Mouse (Mus musculus) thymus, adult 2 months (tissue): ENCODE data around the gene Csnk1e. TPM values are rescaled to one million over a fixed set of nuclear protein-coding genes. Genes with fewer than 3 reads are reported as not detected.

Source experiments
- DNase-seq: peaks from one replicate; pipeline ENCODE4 v3.0.0; 2021
- H3K27ac ChIP-seq: fragments of 200-500 bp; 2 replicates; pipeline ENCODE4 v1.5.1; 2012; ENCODE audit warnings: low read length, control low read depth; ENCODE audit not compliant: control insufficient read depth, insufficient read depth
- H3K27me3 ChIP-seq: fragments of 200-500 bp; 2 replicates; pipeline ENCODE4 v1.6.1; 2012; ENCODE audit warnings: mild to moderate bottlenecking, low read length, moderate library complexity, mixed read lengths; ENCODE audit not compliant: control insufficient read depth, insufficient read depth
- H3K36me3 ChIP-seq: fragments of 200-500 bp; 2 replicates; pipeline ENCODE4 v1.6.1; 2012; ENCODE audit warnings: mild to moderate bottlenecking, low read length, moderate library complexity; ENCODE audit not compliant: control insufficient read depth, insufficient read depth
- H3K4me1 ChIP-seq: fragments of 200-500 bp; replicated peaks from 2 replicates; pipeline ENCODE4 v1.6.1; 2012; ENCODE audit warnings: low read length; ENCODE audit not compliant: control insufficient read depth, insufficient read depth
- H3K4me3 ChIP-seq: fragments of 200-500 bp; 2 replicates; pipeline ENCODE4 v1.5.1; 2012; ENCODE audit warnings: mild to moderate bottlenecking, low read length, control low read depth, moderate library complexity; ENCODE audit not compliant: control insufficient read depth, insufficient read depth
- CTCF ChIP-seq: fragments of 200-500 bp; IDR thresholded peaks from 2 replicates; pipeline ENCODE4 v1.5.1; 2012; ENCODE audit warnings: mild to moderate bottlenecking, control low read depth, low read length, moderate library complexity, borderline replicate concordance; ENCODE audit not compliant: control insufficient read depth, poor library complexity, insufficient read depth; ENCODE audit errors: extremely low read depth
- POLR2A ChIP-seq: fragments of 200-500 bp; IDR thresholded peaks from 2 replicates; pipeline ENCODE4 v1.6.1; 2012; ENCODE audit warnings: mild to moderate bottlenecking, low read length, control low read depth, moderate library complexity; ENCODE audit not compliant: control insufficient read depth, poor library complexity, insufficient read depth; ENCODE audit errors: extremely low read depth
- whole genome bisulfite sequencing: fragments of 180-500 bp; shearing (Covaris S2); methylation state at CpG from one replicate; pipeline ENCODE4 v1.1.7; 2018; 5-methylcytosine and 5-hydroxymethylcytosine counted together
- polyA plus RNA-seq: library from polyadenylated mRNA; depleted of rRNA; stranded (reverse); fragments of >200 nt; gene quantifications from 2 replicates; pipeline ENCODE4 v1.2.3, GENCODE M21; 2012

The Csnk1e gene
- polyA plus RNA-seq, 1 experiment, result 155 TPM

DNA sequence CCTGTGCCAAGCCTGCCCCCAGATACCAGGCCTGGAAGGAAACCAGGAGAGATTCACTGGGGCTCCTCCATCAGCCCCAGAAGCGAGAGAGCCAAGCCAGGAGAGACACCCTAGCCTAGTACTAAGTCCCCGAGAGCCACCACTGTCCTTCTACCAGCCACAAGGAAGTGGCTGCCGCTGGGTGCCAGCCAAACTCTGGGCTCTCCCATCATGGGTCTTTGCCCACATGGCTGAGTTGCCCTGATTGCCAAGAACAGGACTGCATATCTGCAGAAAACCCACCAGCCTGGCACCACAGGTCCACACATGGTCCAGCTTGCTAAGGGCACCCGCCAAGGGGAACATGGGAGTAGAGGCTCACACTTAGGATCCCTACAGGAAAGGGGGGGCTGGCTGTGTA, 15.1 kb downstream of the Csnk1e start:
- 35% methylated on average over 4 of the region's 4 CpGs for WGBS
- peaks cover 34% of the 10 kb centered on the region for H3K4me1 ChIP-seq
- no peak for TF ChIP-seq POLR2A
- no peak for TF ChIP-seq CTCF
- no peaks in the 10 kb centered on the region for H3K27me3 ChIP-seq
- DNase-seq, result no peak
- H3K27ac ChIP-seq, result no peak overlapping the region
- peaks cover 7% of the 10 kb centered on the region; the same call in 1 of the 2 replicates for H3K36me3 ChIP-seq
- peak overlapping the region; percentile 11; the same call in 1 of the 2 replicates for H3K4me3 ChIP-seq

DNA sequence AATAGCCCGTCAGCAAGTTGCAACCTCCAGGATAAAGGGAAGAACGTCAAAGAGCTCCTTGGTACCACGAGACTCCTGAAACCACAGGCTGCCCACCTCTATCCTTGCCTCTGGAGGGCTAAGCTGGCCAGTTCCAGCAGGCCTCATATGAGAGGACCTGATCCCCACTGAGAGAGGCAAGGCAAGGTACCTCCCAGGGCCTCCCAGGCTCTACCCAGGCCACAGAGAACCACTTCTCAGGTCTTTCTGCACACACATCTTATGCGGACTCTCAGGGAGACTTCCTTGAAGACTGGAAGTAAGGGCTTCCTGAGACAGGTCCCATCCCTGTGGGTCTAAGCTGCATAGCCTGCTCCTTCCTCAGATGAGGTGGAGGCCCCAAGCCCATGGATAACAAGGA, 16.0 kb downstream of the Csnk1e start:
- H3K36me3 ChIP-seq, result peaks cover 15% of the 10 kb centered on the region
- TF ChIP-seq CTCF (no peak), POLR2A (no peak)
- no peak for DNase-seq
- peaks cover 34% of the 10 kb centered on the region for H3K4me1 ChIP-seq
- no peak overlapping the region for H3K27ac ChIP-seq
- H3K27me3 ChIP-seq, result no peaks in the 10 kb centered on the region
- H3K4me3 ChIP-seq, result no peak overlapping the region
- 93% methylated on average over 4 of the region's 4 CpGs for WGBS

DNA sequence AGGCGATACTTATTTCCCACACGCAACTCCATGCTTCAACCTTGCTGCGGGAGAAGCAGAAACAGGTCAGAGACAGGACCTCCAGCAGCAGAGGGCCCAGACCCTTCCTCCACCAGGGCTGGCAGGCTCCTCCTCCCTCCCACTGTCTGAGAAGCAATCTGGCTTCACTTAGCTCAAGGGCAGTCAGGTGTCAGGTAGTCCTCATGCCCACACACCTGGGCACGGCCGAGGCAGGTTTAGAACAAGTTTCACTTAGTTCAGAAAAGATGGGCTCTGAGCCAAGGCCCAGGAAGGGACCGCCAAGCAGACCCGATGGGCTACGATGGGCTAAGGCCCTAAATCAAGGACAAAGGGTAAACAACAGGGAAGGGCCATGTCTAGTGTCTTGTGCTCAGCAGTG, 16.6 kb downstream of the Csnk1e start:
- TF ChIP-seq POLR2A (no peak), CTCF (no peak)
- 94% methylated on average over 8 of the region's 8 CpGs for WGBS
- Histone ChIP-seq H3K27ac (no peak overlapping the region), H3K4me3 (no peak overlapping the region), H3K36me3 (peaks cover 17% of the 10 kb centered on the region), H3K27me3 (no peaks in the 10 kb centered on the region), H3K4me1 (peaks cover 35% of the 10 kb centered on the region)
- DNase-seq, result no peak

DNA sequence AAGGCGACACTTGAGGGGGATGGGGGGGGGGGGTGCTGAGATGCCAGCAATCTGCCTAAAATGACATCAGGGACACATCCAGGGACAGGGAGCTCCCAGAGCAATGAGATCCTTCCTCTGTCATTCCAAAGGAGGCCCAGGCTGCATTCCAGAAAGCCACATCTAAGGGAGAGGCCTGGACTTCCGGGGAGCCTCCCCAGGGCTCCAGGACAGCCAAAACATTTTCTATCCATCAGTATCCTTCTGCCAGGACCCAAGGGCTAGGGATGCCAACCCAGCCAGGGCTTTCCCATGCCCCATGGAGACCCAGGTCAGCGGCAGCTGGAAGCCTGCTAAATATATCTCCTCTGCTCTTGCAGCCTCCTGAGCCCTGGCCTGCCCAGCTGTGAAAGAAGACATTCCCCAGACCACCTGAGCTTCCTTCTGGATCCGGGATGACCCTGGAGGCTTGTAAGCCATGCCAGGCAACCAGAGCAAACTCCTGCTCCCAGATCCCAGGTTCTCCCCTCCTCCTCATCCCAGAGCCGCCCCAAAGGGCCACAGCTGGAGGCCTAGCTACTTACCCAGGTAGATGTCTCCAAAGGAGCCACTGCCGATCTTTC, 17.1 kb downstream of the Csnk1e start:
- H3K27ac ChIP-seq, result no peak overlapping the region
- H3K4me1 ChIP-seq, result peaks cover 38% of the 10 kb centered on the region
- WGBS, result 97% methylated on average over 6 of the region's 6 CpGs

DNA sequence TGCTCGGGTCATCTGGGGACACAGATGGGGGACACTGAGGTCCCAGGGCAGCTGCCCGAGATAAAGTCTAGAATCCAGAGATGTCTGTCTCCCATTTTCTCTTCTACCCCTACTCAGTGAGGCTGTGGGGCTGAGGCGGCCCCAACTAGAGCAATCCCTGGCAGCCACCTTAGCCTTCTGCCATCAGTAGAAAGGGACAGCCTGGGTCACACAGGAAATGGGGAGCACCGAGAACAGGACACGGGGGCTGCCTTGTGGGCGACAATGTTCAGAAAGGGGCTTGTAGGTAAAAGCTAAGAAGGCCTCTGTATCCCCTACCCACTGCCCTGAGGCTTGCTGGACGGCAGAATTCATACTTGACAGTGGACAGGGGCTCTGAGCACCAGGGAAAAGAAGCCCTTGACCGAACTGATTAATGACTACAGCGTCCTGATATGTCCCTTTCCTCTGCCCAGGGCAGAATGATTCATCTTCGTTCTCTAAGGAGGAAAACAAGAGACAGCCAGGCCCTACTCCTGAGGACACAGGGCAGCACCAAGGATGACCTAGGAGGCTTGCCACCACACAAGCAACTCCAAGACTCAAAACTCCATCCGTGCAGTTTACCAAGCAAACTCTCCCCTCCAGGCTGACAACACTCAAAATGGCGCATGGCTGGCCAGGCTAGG, 17.7 kb downstream of the Csnk1e start:
- no peak overlapping the region for H3K27ac ChIP-seq
- DNase-seq, result no peak
- H3K4me3 ChIP-seq, result no peak overlapping the region
- TF ChIP-seq POLR2A (no peak), CTCF (no peak)
- H3K27me3 ChIP-seq, result no peaks in the 10 kb centered on the region
- H3K36me3 ChIP-seq, result peaks cover 17% of the 10 kb centered on the region
- 94% methylated on average over 12 of the region's 12 CpGs for WGBS
- H3K4me1 ChIP-seq, result peaks cover 41% of the 10 kb centered on the region

More for the DNA sequence above, 17.1 kb downstream of the Csnk1e start:
- Histone ChIP-seq H3K27me3 (no peaks in the 10 kb centered on the region), H3K4me3 (no peak overlapping the region), H3K36me3 (peaks cover 17% of the 10 kb centered on the region)
- no peak for TF ChIP-seq CTCF
- no peak for TF ChIP-seq POLR2A
- no peak for DNase-seq

DNA sequence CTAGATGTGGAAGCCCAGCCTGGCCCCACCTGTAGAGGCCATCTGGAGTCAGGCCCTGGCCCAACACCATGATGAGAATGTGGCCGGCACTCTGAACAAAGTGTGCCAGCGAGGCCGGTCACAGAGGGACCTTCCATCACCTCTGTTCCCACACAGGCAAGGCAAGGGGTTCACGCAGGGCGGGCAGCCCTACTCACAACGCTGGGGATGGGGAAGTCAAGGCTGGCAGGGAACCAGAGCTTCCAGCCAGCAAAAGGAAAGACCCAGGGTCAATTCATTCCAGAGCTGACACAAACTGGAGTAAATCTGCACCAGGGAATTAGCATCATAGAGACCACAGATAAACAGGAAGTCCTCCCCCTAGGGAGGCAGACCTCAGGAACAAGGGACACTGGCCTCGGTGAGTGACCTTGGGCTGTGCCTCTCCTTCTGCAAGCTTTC, 18.9 kb downstream of the Csnk1e start:
- DNase-seq, result no peak
- H3K4me1 ChIP-seq, result peaks cover 40% of the 10 kb centered on the region

DNA sequence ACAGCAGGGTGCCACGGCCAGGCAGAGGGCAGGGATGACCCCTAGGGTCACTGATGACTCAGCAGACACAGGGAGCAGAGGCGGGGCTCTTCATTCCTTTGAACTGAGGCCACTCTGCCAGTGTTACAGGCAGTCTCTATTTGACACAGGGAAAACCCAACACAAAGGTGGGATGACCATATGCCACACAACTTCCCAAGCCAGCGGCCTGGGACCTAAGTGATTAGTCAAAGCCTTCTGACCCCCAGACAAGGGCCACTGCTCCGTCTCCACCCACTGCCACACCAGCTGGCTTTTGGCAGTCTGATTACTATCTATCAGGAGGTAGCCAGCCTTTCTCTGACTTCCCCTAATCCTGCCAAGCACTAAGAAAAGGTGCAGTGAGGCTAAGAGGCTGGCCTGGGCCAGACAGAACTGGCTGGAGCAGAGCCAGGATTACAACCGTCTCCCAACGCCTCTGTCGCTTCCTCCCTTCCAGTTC, 20.1 kb downstream of the Csnk1e start:
- Histone ChIP-seq H3K36me3 (peaks cover 17% of the 10 kb centered on the region), H3K27ac (no peak overlapping the region), H3K4me1 (peaks cover 31% of the 10 kb centered on the region), H3K27me3 (no peaks in the 10 kb centered on the region), H3K4me3 (no peak overlapping the region)
- 87% methylated on average over 7 of the region's 7 CpGs for WGBS
- DNase-seq, result no peak
- no peak for TF ChIP-seq CTCF
- TF ChIP-seq POLR2A, result no peak

More for the DNA sequence above, 18.9 kb downstream of the Csnk1e start:
- Histone ChIP-seq H3K36me3 (peaks cover 17% of the 10 kb centered on the region), H3K27ac (no peak overlapping the region), H3K4me3 (no peak overlapping the region), H3K27me3 (no peaks in the 10 kb centered on the region)
- TF ChIP-seq POLR2A (no peak), CTCF (no peak)
- 69% methylated on average over 7 of the region's 7 CpGs for WGBS
